Comparison of ENCODE assay signal across 8 mouse cellular contexts in the genomic region with DNA sequence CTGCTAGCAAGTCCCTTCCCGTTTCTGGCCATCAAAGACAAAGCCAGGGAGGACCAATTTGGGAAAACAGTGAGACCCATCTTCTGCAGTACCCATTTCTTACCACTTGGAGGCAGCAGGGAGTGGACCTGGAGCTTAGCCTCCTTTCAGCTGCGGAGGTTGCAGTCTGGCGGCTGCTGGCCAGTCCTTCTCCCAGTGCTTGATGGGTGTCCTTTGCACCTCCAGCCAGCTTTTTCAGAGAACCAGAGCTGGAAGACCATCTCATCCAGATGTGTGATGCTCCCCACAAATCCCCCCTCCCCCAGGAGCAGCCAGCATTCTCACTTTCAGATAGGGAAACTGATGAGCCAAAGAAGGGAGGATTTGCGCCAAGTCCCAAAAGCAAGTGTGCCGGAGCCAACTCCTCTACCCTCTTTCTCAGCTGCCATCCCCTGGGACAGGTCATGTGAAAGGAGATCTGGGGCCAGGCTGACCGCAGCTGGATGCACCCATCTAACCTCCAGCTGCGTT. TPM values are rescaled to one million over a fixed set of nuclear protein-coding genes. Genes with fewer than 3 reads are reported as not detected.
DNase-seq lines count a peak whose midpoint lies in the region; ATAC-seq and TF ChIP-seq lines count a peak whose summit lies in the region.
"Had no signal": no experiment of that assay in that cellular context is flagged by ENCODE, and none has a peak within 500 bp of the region (broad histone marks: within the 10 kb centered on the region; RNA-seq: fewer than 3 reads in every experiment).

No protein-coding gene starts in this region.

- no peaks in the 10 kb centered on the region for H3K36me3 ChIP-seq in G1E (replicated peaks)
- H3K36me3 ChIP-seq in heart, postnatal 0 days (replicated peaks; ENCODE audit: control insufficient read depth, insufficient read depth, low read length), result no peaks in the 10 kb centered on the region
- no peaks in the 10 kb centered on the region for H3K36me3 ChIP-seq in lung, embryonic 14.5 days (ENCODE audit: insufficient read depth)

- H3K27me3 ChIP-seq in G1E (ENCODE audit: insufficient read depth, low read length), result peaks cover 9% of the 10 kb centered on the region
- peaks cover 6% of the 10 kb centered on the region; the same call in 1 of the 2 replicates for H3K27me3 ChIP-seq in heart, postnatal 0 days (ENCODE audit: control insufficient read depth, insufficient read depth, low read length)
- no peaks in the 10 kb centered on the region for H3K27me3 ChIP-seq in lung, embryonic 14.5 days (ENCODE audit: insufficient read depth, low read length)

- ATAC-seq in G1E (ENCODE audit: extremely low read depth, insufficient number of reproducible peaks, low FRiP score, poor library complexity, severe bottlenecking), result no peak
- ATAC-seq in heart, postnatal 0 days (ENCODE audit: insufficient read depth, low read depth), result peak; percentile 34; the same call in 1 of the 2 replicates
- ATAC-seq in lung, embryonic 14.5 days (ENCODE audit: insufficient read depth), result 0 out of 2 replicates have a peak, but pooled peaks have one; percentile 42

- TF ChIP-seq CTCF in G1E (IDR thresholded peaks at IDR 0.05; ENCODE audit: low read depth, low read length), result peak; percentile 63; the same call in 1 of the 2 replicates
- TF ChIP-seq CTCF in heart, postnatal 0 days (IDR thresholded peaks at IDR 0.05; ENCODE audit: low read depth), result peak; percentile 95
- TF ChIP-seq CTCF in lung, embryonic 14.5 days (IDR thresholded peaks at IDR 0.05; ENCODE audit: low read depth), result peak; percentile 95

- no peak overlapping the region for H3K4me2 ChIP-seq in heart, postnatal 0 days (ENCODE audit: low read depth, low read length)
- no peak overlapping the region for H3K4me2 ChIP-seq in lung, embryonic 14.5 days

- no peak overlapping the region for H3K9ac ChIP-seq in heart, postnatal 0 days (replicated peaks; ENCODE audit: low read depth, low read length)
- no peak overlapping the region for H3K9ac ChIP-seq in lung, embryonic 14.5 days

- no peaks in the 10 kb centered on the region for H3K9me3 ChIP-seq in G1E (replicated peaks)
- H3K9me3 ChIP-seq in heart, postnatal 0 days (replicated peaks; ENCODE audit: control insufficient read depth, low read length), result no peaks in the 10 kb centered on the region
- no peaks in the 10 kb centered on the region for H3K9me3 ChIP-seq in lung, embryonic 14.5 days (ENCODE audit: low read depth, low read length)

- H3K4me3 ChIP-seq in G1E (ENCODE audit: low read depth, low read length), result no peak overlapping the region
- no peak overlapping the region for H3K4me3 ChIP-seq in heart, postnatal 0 days (ENCODE audit: low read depth, low read length)
- no peak overlapping the region for H3K4me3 ChIP-seq in lung, embryonic 14.5 days (ENCODE audit: low read depth, low read length)

- TF ChIP-seq EP300 in heart, postnatal 0 days (IDR thresholded peaks at IDR 0.05; ENCODE audit: low read depth), result no peak

- H3K27ac ChIP-seq in heart, postnatal 0 days (ENCODE audit: low read depth), result no peak overlapping the region
- H3K27ac ChIP-seq in lung, embryonic 14.5 days (ENCODE audit: low read depth), result no peak overlapping the region

- whole genome bisulfite sequencing in heart, postnatal 0 days, result 37% methylated on average over 7 of the region's 7 CpGs
- 32% methylated on average over 7 of the region's 7 CpGs for whole genome bisulfite sequencing in lung, embryonic 14.5 days

- H3K4me1 ChIP-seq in G1E (ENCODE audit: insufficient read depth, low read depth, low read length), result no peaks in the 10 kb centered on the region
- H3K4me1 ChIP-seq in heart, postnatal 0 days (ENCODE audit: control insufficient read depth, insufficient read depth), result 0 out of 2 replicates have a peak, but pooled peaks cover 5% of the 10 kb centered on the region
- no peaks in the 10 kb centered on the region for H3K4me1 ChIP-seq in lung, embryonic 14.5 days (ENCODE audit: insufficient read depth)

- peak; percentile 27 for DNase-seq in G1E (ENCODE audit: low spot score)
- peak; percentile 73 for DNase-seq in adrenal gland, adult 2 months
- peak; percentile 89 for DNase-seq in embryo, embryonic 10.5 days (ENCODE audit: low spot score)
- DNase-seq in heart, postnatal 0 days (ENCODE audit: low spot score), result peak; percentile 75
- DNase-seq in kidney, postnatal 4 days, result peak; percentile 84 to 86
- DNase-seq in lung, embryonic 14.5 days, result peak; percentile 86
- peak; percentile 70 for DNase-seq in right cerebral cortex, postnatal 25 days

RNA-seq across cellular contexts. Expression of gene Odf3l1, which starts 20.7 kb away (rescaled TPM):
- total RNA-seq in G1E (2014; fragmentation: Nextera tagmentation) (not detected in 2 replicates), G1E (2017) (not detected in 2 replicates)
- not detected in 2 replicates for polyA plus RNA-seq in G1E (2012)
- total RNA-seq in adrenal gland, adult 2 months (2021), result 1 to 10 TPM; 1.5 to 1.7 TPM
- 7.4 and 7.6 TPM in 2 replicates for polyA plus RNA-seq in adrenal gland, adult 2 months (2012; rRNA removed)
- total RNA-seq in heart, postnatal 0 days (2014; rRNA removed; ENCODE audit: low replicate concordance), result not detected in 2 replicates
- polyA plus RNA-seq in heart, postnatal 0 days (2015; fragmentation: Nextera tagmentation; extraction: Ambion mirVana), result 0.12 and 0.36 TPM in 2 replicates
- 0.23 and 1.1 TPM in 2 replicates for polyA plus RNA-seq in lung, embryonic 14.5 days (2014; fragmentation: Nextera tagmentation; extraction: Ambion mirVana)
- polyA plus RNA-seq: liver, embryonic 16.5 days had no signal

RNA-seq across cellular contexts. Expression of gene Cspg4, which starts 21.1 kb away (rescaled TPM):
- total RNA-seq in G1E (2014; fragmentation: Nextera tagmentation) (not detected in 2 replicates), G1E (2017) (0.12 and 0.16 TPM in 2 replicates)
- not detected in 2 replicates for polyA plus RNA-seq in G1E (2012)
- 10 to 100 TPM in 1 of 2 experiments, 1 to 10 TPM in 1; 7.8 to 11.8 TPM for total RNA-seq in adrenal gland, adult 2 months (2021)
- 17.9 and 19.0 TPM in 2 replicates for polyA plus RNA-seq in adrenal gland, adult 2 months (2012; rRNA removed)
- 62.4 and 93.5 TPM in 2 replicates for total RNA-seq in heart, postnatal 0 days (2014; rRNA removed; ENCODE audit: low replicate concordance)
- 14.4 and 17.4 TPM in 2 replicates for polyA plus RNA-seq in heart, postnatal 0 days (2015; fragmentation: Nextera tagmentation; extraction: Ambion mirVana)
- polyA plus RNA-seq in lung, embryonic 14.5 days (2014; fragmentation: Nextera tagmentation; extraction: Ambion mirVana), result 12.3 and 13.9 TPM in 2 replicates

RNA-seq across cellular contexts. Expression of gene Lingo1, which starts 47.5 kb away (rescaled TPM):
- not detected in 2 replicates for total RNA-seq in G1E (2014; fragmentation: Nextera tagmentation)
- total RNA-seq in G1E (2017), result 0.11 and 0.12 TPM in 2 replicates
- polyA plus RNA-seq in G1E (2012), result not detected in 2 replicates
- total RNA-seq in adrenal gland, adult 2 months (2021), result 1 to 10 TPM in 1 of 2 experiments, under 1 TPM in 1; 0.55 to 1.8 TPM
- 4.1 and 5.9 TPM in 2 replicates for polyA plus RNA-seq in adrenal gland, adult 2 months (2012; rRNA removed)
- 0.93 and 2.4 TPM in 2 replicates for total RNA-seq in heart, postnatal 0 days (2014; rRNA removed; ENCODE audit: low replicate concordance)
- polyA plus RNA-seq in heart, postnatal 0 days (2015; fragmentation: Nextera tagmentation; extraction: Ambion mirVana), result 0.66 and 1.1 TPM in 2 replicates
- polyA plus RNA-seq in lung, embryonic 14.5 days (2014; fragmentation: Nextera tagmentation; extraction: Ambion mirVana), result 4.7 and 4.8 TPM in 2 replicates

Comparison
In these comparisons a context has a peak if more than half of its experiments do, and no peak if none do; other contexts are left out.
1. DNase-seq: peak in every context shown above with its lines; median percentile 89 in embryo, embryonic 10.5 days; 86 in lung, embryonic 14.5 days; 85 in kidney, postnatal 4 days; 75 in heart, postnatal 0 days; 73 in adrenal gland, adult 2 months; 70 in right cerebral cortex, postnatal 25 days; 27 in G1E.
2. RNA of gene Cspg4, which starts 21.1 kb away (polyA plus RNA-seq): 17.9 to 19.0 TPM in adrenal gland, adult 2 months, 14.4 to 17.4 TPM in heart, postnatal 0 days and 12.3 to 13.9 TPM in lung, embryonic 14.5 days; not detected in G1E; every median in the first group is over 10 times any median in the second.
3. Peak in every context shown above with its lines, with median percentiles within 50 percentile points of each other: CTCF ChIP-seq.